Mouse (Mus musculus): Measurements from ENCODE around the gene Nod1. TPM values are rescaled to one million over a fixed set of nuclear protein-coding genes. Genes with fewer than 3 reads are reported as not detected.

Nod1 gene
- polyA plus RNA-seq, 1 experiment from 2014 or later: 17.4 TPM

DNA sequence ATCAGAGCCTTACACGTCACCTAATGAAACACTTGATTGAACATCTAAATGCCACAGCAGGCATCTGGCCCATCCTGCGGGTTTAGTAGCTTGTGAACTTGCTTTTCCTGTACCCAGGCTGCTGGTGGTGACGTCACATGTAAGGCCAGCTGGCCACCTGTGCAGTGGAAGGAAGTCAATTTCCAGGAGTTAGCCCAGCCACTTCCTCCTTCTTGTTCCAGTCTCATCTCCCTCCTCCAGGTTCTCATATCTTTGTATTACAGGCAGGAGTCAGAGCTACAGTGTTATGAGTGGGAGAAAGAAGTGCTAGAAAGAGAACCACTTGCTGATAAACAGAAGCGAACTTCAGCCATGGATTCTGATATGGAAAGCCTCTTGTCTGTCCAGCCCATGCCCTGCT, 56.2 kb downstream of the Nod1 start:
- H3K36me3 ChIP-seq (ENCODE audit: inconsistent target): no peaks in the 10 kb centered on the region
- no peak overlapping the region for H3K27ac ChIP-seq
- H3K4me3 ChIP-seq (ENCODE audit: inconsistent target): no peak overlapping the region
- no peaks in the 10 kb centered on the region for H3K79me2 ChIP-seq (ENCODE audit: inconsistent target)
- WGBS (ENCODE audit: missing documents): 34% methylated on average over 4 of the region's 4 CpGs

DNA sequence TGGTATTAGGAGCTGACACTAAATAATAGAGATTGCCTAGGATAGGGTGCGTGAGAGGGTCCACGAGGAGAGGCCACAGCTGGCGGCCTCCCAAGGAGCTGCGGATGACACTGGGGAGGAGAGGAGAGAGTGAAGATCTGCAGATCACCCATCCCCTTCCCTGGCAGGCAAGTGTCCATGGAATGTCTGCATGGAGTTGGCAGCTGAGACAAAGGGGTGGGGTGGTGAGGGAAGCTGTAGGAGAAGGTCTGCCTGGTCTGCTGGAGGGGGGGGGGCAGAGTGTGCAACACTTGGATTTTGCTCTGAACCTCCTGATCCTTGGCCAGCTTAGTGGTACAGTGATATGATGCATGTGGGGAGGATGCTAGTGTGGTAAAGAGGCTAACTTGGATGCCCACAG, 57.4 kb downstream of the Nod1 start:
- Histone ChIP-seq H3K27ac (no peak overlapping the region), H3K79me2 (ENCODE audit: inconsistent target) (no peaks in the 10 kb centered on the region), H3K4me3 (ENCODE audit: inconsistent target) (no peak overlapping the region), H3K36me3 (ENCODE audit: inconsistent target) (no peaks in the 10 kb centered on the region)
- WGBS (ENCODE audit: missing documents): 100% methylated on average over 4 of the region's 4 CpGs

DNA sequence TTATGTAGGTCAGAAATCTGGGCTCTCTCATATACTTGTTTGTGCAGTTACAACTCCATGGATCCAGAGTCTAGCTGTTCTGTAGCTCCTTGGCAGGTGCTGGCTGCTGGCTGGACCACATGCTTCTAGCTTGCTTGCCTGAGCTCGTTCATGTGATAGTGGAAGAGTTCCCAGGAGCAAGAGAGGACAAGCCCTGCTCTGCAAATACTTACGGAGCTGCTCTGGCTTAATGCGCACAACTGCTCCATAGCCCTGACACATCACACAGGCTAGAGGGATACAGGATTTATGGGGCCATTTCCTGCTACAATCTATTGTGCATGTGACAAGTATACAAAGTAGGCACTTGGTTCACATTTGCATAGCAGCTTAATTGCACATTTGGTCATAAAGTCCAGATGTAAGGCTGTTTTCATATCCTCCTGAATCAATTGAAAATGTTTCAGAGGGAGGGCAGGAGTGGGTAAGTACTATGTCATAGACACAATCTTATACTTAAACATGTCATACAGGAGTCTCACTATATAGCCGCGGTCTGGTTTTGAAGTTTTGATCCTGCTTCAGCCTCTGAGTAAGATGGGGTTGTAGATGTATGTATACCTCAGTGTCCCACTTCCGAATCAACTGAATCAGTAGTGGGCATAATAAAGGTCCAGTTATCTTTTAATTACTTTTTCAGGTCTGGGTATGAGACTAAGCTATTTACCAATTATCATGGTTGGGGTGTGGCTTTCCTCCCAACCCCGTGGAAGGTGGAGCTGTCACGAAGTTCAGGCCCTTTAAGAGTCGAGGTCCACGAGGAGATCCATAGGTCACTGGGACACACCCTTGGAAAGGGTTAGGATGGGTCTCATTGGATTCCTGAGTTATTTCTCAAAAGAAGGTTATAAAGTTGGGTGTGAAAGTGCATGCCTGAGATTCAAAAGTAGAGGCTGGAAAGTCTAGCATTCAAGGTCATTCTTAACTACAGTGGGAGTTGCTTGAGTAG, 66.1 kb downstream of the Nod1 start:
- WGBS (ENCODE audit: missing documents): 92% methylated on average over 10 of the region's 10 CpGs
- Histone ChIP-seq H3K36me3 (ENCODE audit: inconsistent target) (no peaks in the 10 kb centered on the region), H3K79me2 (ENCODE audit: inconsistent target) (no peaks in the 10 kb centered on the region), H3K4me3 (ENCODE audit: inconsistent target) (no peak overlapping the region), H3K27ac (no peak overlapping the region)

DNA sequence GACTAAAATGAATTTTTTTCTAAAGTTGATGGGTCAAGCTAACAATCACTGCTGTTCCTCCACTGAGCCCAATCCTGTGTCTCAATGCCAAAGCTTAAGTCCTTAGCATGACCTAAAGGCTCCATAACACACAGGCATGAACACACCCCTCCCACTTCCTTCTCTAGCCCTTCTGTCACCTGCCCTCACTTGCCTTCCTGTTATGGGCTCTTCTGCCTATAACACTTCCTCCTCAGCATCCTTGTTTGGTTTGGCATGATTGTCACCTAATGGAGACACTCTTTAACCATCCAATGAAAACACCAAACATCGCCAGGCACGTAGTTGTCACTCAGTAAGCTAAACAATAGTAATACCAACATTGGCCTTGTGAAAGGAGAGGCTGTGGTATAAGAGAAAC, 69.9 kb downstream of the Nod1 start:
- no peaks in the 10 kb centered on the region for H3K36me3 ChIP-seq (ENCODE audit: inconsistent target)
- H3K27ac ChIP-seq: no peak overlapping the region
- H3K79me2 ChIP-seq (ENCODE audit: inconsistent target): no peaks in the 10 kb centered on the region
- 90% methylated on average over 2 of the region's 2 CpGs for WGBS (ENCODE audit: missing documents)
- H3K4me3 ChIP-seq (ENCODE audit: inconsistent target): no peak overlapping the region

DNA sequence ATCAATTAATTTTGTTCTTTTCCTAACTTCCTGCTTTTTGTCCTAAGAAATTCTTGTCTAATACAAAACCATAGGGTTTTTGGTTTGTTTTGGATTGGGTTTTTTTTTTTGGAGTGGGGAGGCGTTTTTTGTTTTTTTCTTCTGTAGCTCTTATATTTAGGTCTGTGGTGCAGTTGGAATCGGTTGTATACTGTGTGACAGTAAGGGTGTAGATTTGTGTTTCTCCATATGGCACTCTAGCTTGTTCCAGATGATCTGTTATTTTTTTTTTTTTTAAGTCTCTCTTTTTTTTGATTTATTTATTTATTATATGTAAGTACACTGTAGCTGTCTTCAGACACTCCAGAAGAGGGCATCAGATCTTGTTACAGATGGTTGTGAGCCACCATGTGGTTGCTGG, 72.2 kb downstream of the Nod1 start:
- no peak overlapping the region for H3K4me3 ChIP-seq (ENCODE audit: inconsistent target)
- WGBS (ENCODE audit: missing documents): 89% methylated on average over 2 of the region's 2 CpGs
- H3K27ac ChIP-seq: no peak overlapping the region
- no peaks in the 10 kb centered on the region for H3K79me2 ChIP-seq (ENCODE audit: inconsistent target)
- H3K36me3 ChIP-seq (ENCODE audit: inconsistent target): no peaks in the 10 kb centered on the region

DNA sequence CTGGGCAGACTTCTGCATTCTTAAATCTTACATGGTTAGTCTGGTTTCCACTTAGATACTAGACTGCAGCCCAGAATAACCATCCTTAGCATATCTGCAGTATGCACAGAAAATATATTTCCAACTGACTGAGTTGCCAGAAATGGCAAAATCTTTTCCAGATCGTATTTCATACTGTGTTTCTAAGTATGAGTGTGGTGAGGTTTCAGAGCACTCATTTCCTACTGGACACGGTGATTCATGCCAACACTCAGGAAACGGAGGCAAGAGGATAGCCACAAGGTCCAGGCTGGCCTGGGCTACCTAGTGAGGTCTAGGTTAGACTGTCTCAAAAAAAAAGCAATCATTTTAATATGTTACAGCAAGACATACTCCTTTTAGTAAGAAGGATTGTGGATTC, 81.0 kb downstream of the Nod1 start:
- peaks cover 26% of the 10 kb centered on the region; the same call in 1 of the 2 replicates for H3K36me3 ChIP-seq (ENCODE audit: inconsistent target)
- H3K79me2 ChIP-seq (ENCODE audit: inconsistent target): peaks cover 13% of the 10 kb centered on the region; the same call in 1 of the 2 replicates
- 93% methylated on average over 3 of the region's 3 CpGs for WGBS (ENCODE audit: missing documents)
- H3K27ac ChIP-seq: no peak overlapping the region
- no peak overlapping the region for H3K4me3 ChIP-seq (ENCODE audit: inconsistent target)

GRCm38 (mm10) chr6:54890221-54890620, 82.2 kb downstream of the Nod1 start:
- Histone ChIP-seq H3K36me3 (ENCODE audit: inconsistent target) (peaks cover 28% of the 10 kb centered on the region; the same call in 1 of the 2 replicates), H3K27ac (no peak overlapping the region), H3K4me3 (ENCODE audit: inconsistent target) (no peak overlapping the region), H3K79me2 (ENCODE audit: inconsistent target) (peaks cover 21% of the 10 kb centered on the region; the same call in 1 of the 2 replicates)
- 92% methylated on average over 9 of the region's 9 CpGs for WGBS (ENCODE audit: missing documents)

DNA sequence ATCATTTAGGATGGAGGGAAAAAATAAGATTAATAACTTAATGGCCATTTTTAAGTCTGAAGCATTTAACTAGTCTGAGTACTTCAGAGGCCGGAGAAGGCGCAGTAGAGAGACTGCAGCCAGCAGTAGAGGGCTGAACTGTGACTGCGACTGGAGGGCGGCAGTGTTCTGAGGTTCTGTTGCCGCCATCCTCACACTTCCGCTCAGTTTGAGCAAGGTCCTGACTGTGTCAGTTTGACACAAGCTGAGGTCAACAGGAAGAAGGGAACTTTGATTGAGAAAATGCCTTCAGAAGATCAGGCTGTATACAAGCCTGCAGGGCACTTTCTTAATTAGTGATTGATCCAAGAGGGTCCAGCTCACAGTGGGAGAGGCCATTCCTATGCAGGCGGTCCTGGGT, 86.2 kb downstream of the Nod1 start:
- WGBS (ENCODE audit: missing documents): 91% methylated on average over 7 of the region's 7 CpGs
- H3K27ac ChIP-seq: no peak overlapping the region
- H3K36me3 ChIP-seq (ENCODE audit: inconsistent target): peaks cover 28% of the 10 kb centered on the region; the same call in 1 of the 2 replicates
- peaks cover 53% of the 10 kb centered on the region for H3K79me2 ChIP-seq (ENCODE audit: inconsistent target)
- H3K4me3 ChIP-seq (ENCODE audit: inconsistent target): no peak overlapping the region

GRCm38 (mm10) chr6:54883424-54883823, 89.0 kb downstream of the Nod1 start:
- H3K79me2 ChIP-seq (ENCODE audit: inconsistent target): peaks cover 80% of the 10 kb centered on the region
- no peak overlapping the region for H3K27ac ChIP-seq
- peaks cover 14% of the 10 kb centered on the region; the same call in 1 of the 2 replicates for H3K36me3 ChIP-seq (ENCODE audit: inconsistent target)
- 71% methylated on average over 1 of the region's 2 CpGs for WGBS (ENCODE audit: missing documents)
- H3K4me3 ChIP-seq (ENCODE audit: inconsistent target): no peak overlapping the region

GRCm38 (mm10) chr6:54880086-54880485, 92.3 kb downstream of the Nod1 start:
- no peak overlapping the region for H3K4me3 ChIP-seq (ENCODE audit: inconsistent target)
- no peak overlapping the region for H3K27ac ChIP-seq
- peaks cover 9% of the 10 kb centered on the region; the same call in 1 of the 2 replicates for H3K36me3 ChIP-seq (ENCODE audit: inconsistent target)
- WGBS (ENCODE audit: missing documents): 98% methylated on average over 4 of the region's 4 CpGs
- peaks cover 90% of the 10 kb centered on the region for H3K79me2 ChIP-seq (ENCODE audit: inconsistent target)

- H3K4me3 ChIP-seq (ENCODE audit: inconsistent target): no peak overlapping the region
- peaks cover 7% of the 10 kb centered on the region; the same call in 1 of the 2 replicates for H3K36me3 ChIP-seq (ENCODE audit: inconsistent target)
- H3K79me2 ChIP-seq (ENCODE audit: inconsistent target): peaks cover 98% of the 10 kb centered on the region
- H3K27ac ChIP-seq: no peak overlapping the region
These were observed 93.9 kb downstream of the Nod1 start for GRCm38 (mm10) chr6:54878546-54878945.

DNA sequence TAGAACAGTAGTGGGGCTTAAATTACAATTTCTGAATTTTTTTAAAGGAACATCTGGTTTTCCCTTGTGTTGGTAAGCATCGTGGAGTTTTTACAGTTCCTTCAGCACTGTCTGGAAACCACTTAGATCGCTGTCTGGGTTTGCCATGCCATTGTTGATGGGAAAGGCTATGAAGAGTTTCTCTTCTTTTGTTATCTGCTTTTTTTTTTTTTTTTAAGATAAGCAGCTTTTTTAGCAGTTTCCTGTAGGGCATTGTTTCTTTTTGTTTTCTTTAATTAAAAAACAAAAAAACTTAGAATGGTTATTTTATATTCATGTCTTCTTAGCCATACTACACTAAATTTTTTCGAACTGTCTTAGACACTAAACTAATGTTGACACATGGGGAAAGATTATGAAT, 94.8 kb downstream of the Nod1 start:
- Histone ChIP-seq H3K79me2 (ENCODE audit: inconsistent target) (peaks cover 98% of the 10 kb centered on the region), H3K4me3 (ENCODE audit: inconsistent target) (no peak overlapping the region), H3K27ac (no peak overlapping the region), H3K36me3 (ENCODE audit: inconsistent target) (peaks cover 11% of the 10 kb centered on the region; the same call in 1 of the 2 replicates)
- WGBS (ENCODE audit: missing documents): 92% methylated on average over 3 of the region's 3 CpGs

DNA sequence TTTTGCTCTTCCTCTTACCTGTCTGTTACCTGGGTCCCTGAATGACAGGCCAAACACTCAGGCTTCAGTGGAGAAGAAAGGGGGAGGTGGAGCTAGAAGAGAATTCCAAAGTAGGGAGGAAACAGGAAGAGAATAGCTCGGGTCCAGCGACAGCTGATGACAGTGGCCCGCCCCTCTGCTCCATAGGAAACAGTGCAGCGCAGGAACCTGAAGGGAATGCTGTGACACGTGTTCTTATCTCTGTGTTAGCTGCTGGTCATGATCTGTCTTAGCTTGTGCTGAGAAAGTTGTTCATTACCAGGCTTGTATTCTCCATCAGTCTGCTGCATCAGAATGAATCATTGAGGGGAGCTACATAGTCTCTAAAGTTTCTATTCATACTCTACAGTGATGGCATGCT, 95.6 kb downstream of the Nod1 start:
- Histone ChIP-seq H3K4me3 (ENCODE audit: inconsistent target) (no peak overlapping the region), H3K36me3 (ENCODE audit: inconsistent target) (peaks cover 12% of the 10 kb centered on the region; the same call in 1 of the 2 replicates), H3K27ac (no peak overlapping the region), H3K79me2 (ENCODE audit: inconsistent target) (peaks cover 99% of the 10 kb centered on the region)
- 76% methylated on average over 5 of the region's 5 CpGs for WGBS (ENCODE audit: missing documents)
